Mouse (Mus musculus) liver, embryonic 11.5 days (tissue): ENCODE measurements around the gene Txndc12. TPM values are rescaled to one million over a fixed set of nuclear protein-coding genes. Genes with fewer than 3 reads are reported as not detected.
A peak's percentile ranks its signal among the peaks of the same experiment; 100 is the strongest.

Source experiments
- ATAC-seq: fragments of 200-750 bp; cut with Nextera tagmentation; replicated peaks from 2 replicates; pipeline ENCODE4 v1.8.0; 2017; ENCODE audit warnings: moderate number of reproducible peaks, mild to moderate bottlenecking, moderate TSS enrichment, moderate library complexity; ENCODE audit not compliant: low FRiP score
- DNase-seq: peaks from one replicate; pipeline ENCODE4 v3.0.0-alpha.2; 2017; ENCODE audit warnings: low spot score
- H3K27ac ChIP-seq: fragments of 300-500 bp; sonication (generic); 2 replicates; pipeline ENCODE4 v1.5.1; 2014; ENCODE audit warnings: mild to moderate bottlenecking, low read depth, low read length, control low read depth
- H3K27me3 ChIP-seq: fragments of 300-500 bp; sonication (generic); replicated peaks from 2 replicates; pipeline ENCODE4 v1.6.1; 2014; ENCODE audit warnings: low read length, mixed read lengths; ENCODE audit not compliant: control insufficient read depth, insufficient read depth
- H3K36me3 ChIP-seq: fragments of 300-500 bp; sonication (generic); 2 replicates; pipeline ENCODE4 v1.6.1; 2014; ENCODE audit warnings: mild to moderate bottlenecking, low read length, moderate library complexity, mixed read lengths; ENCODE audit not compliant: control insufficient read depth, insufficient read depth
- H3K4me1 ChIP-seq: fragments of 300-500 bp; sonication (generic); replicated peaks from 2 replicates; pipeline ENCODE4 v1.6.1; 2014; ENCODE audit warnings: low read length, mixed read lengths; ENCODE audit not compliant: control insufficient read depth, insufficient read depth
- H3K4me2 ChIP-seq: fragments of 300-500 bp; sonication (generic); 2 replicates; pipeline ENCODE4 v1.6.1; 2014; ENCODE audit warnings: mild to moderate bottlenecking, control low read depth, moderate library complexity
- H3K4me3 ChIP-seq: fragments of 300-500 bp; sonication (generic); 2 replicates; pipeline ENCODE4 v1.5.1; 2014; ENCODE audit warnings: low read depth, low read length, control low read depth
- H3K9ac ChIP-seq: fragments of 300-500 bp; sonication (generic); 2 replicates; pipeline ENCODE4 v1.6.1; 2014; ENCODE audit warnings: low read depth, low read length, control low read depth
- H3K9me3 ChIP-seq: fragments of 300-500 bp; sonication (generic); 2 replicates; pipeline ENCODE4 v1.6.1; 2016; ENCODE audit warnings: low read length, inconsistent platforms, mixed read lengths; ENCODE audit not compliant: control insufficient read depth
- WGBS: fragments of 180-500 bp; shearing (Covaris S2); extraction: QIAGEN DNeasy Blood & Tissue Kit; methylation state at CpG from one replicate; pipeline ENCODE4 v1.1.7; 2014; 5-methylcytosine and 5-hydroxymethylcytosine counted together
- polyA plus RNA-seq: library from polyadenylated mRNA; unstranded; fragments of >200 nt; fragmentation: Nextera tagmentation; extraction: Ambion mirVana; gene quantifications from 2 replicates; pipeline ENCODE4 v1.2.1, GENCODE M21; 2014

The Txndc12 gene
- polyA plus RNA-seq: 61.9 and 63.8 TPM in 2 replicates

- ATAC-seq (peak; percentile 73), DNase-seq (peak; percentile 85)
- Histone ChIP-seq H3K27ac (peak within 1 kb of the TSS; percentile 93), H3K36me3 (peaks cover 6% of the 10 kb centered on the region; the same call in 1 of the 2 replicates), H3K4me3 (peak within 1 kb of the TSS; percentile 95), H3K4me2 (peak within 1 kb of the TSS; percentile 85), H3K9me3 (no peaks in the 10 kb centered on the region), H3K27me3 (no peaks in the 10 kb centered on the region), H3K9ac (peak within 1 kb of the TSS; percentile 98), H3K4me1 (peaks cover 9% of the 10 kb centered on the region)
- WGBS: under 1% methylated on average over 34 of the region's 34 CpGs
Observed at GRCm38 (mm10) chr4:108834115-108834970, at the start of gene Txndc12. TSS of gene Txndc12 (plus strand) at chr4:108834601.

GRCm38 (mm10) chr4:108789258-108789936 is 45.0 kb upstream of the Txndc12 start:
- ATAC-seq: no peak
- H3K9me3 ChIP-seq: no peaks in the 10 kb centered on the region
- H3K4me2 ChIP-seq: no peak overlapping the region; the same call in 1 of the 2 replicates
- no peak for DNase-seq
- no peaks in the 10 kb centered on the region for H3K27me3 ChIP-seq
- no peaks in the 10 kb centered on the region for H3K4me1 ChIP-seq
- no peaks in the 10 kb centered on the region for H3K36me3 ChIP-seq
- no peak overlapping the region for H3K27ac ChIP-seq
- WGBS: 65% methylated on average over 6 of the region's 6 CpGs
- H3K9ac ChIP-seq: no peak overlapping the region
- H3K4me3 ChIP-seq: no peak overlapping the region

GRCm38 (mm10) chr4:108790507-108790906 is 43.9 kb upstream of the Txndc12 start:
- H3K4me2 ChIP-seq: no peak overlapping the region
- 38% methylated on average over 1 of the region's 1 CpGs for WGBS
- no peak overlapping the region for H3K9ac ChIP-seq
- no peaks in the 10 kb centered on the region for H3K27me3 ChIP-seq
- H3K9me3 ChIP-seq: no peaks in the 10 kb centered on the region
- DNase-seq (no peak), ATAC-seq (no peak)
- no peaks in the 10 kb centered on the region for H3K36me3 ChIP-seq
- H3K27ac ChIP-seq: no peak overlapping the region
- no peak overlapping the region for H3K4me3 ChIP-seq
- H3K4me1 ChIP-seq: no peaks in the 10 kb centered on the region

GRCm38 (mm10) chr4:108793941-108794340 is 40.5 kb upstream of the Txndc12 start:
- DNase-seq: no peak
- H3K27ac ChIP-seq: no peak overlapping the region
- WGBS: 65% methylated on average over 1 of the region's 1 CpGs
- no peaks in the 10 kb centered on the region for H3K9me3 ChIP-seq
- no peak for ATAC-seq
- H3K36me3 ChIP-seq: no peaks in the 10 kb centered on the region
- no peak overlapping the region for H3K4me3 ChIP-seq
- H3K4me2 ChIP-seq: no peak overlapping the region
- H3K9ac ChIP-seq: no peak overlapping the region
- H3K27me3 ChIP-seq: no peaks in the 10 kb centered on the region
- H3K4me1 ChIP-seq: no peaks in the 10 kb centered on the region

GRCm38 (mm10) chr4:108796701-108797100 is 37.7 kb upstream of the Txndc12 start:
- WGBS: 35% methylated on average over 4 of the region's 4 CpGs
- H3K4me1 ChIP-seq: no peaks in the 10 kb centered on the region
- no peak overlapping the region for H3K27ac ChIP-seq
- no peaks in the 10 kb centered on the region for H3K36me3 ChIP-seq
- no peaks in the 10 kb centered on the region for H3K9me3 ChIP-seq
- H3K4me2 ChIP-seq: no peak overlapping the region
- no peaks in the 10 kb centered on the region for H3K27me3 ChIP-seq
- H3K4me3 ChIP-seq: no peak overlapping the region
- DNase-seq (no peak), ATAC-seq (no peak)
- no peak overlapping the region for H3K9ac ChIP-seq

GRCm38 (mm10) chr4:108798083-108798830 is 36.1 kb upstream of the Txndc12 start:
- no peaks in the 10 kb centered on the region for H3K36me3 ChIP-seq
- WGBS: 37% methylated on average over 2 of the region's 2 CpGs

GRCm38 (mm10) chr4:108803535-108803934 is 30.9 kb upstream of the Txndc12 start:
- no peak overlapping the region for H3K4me3 ChIP-seq
- H3K9ac ChIP-seq: no peak overlapping the region
- no peaks in the 10 kb centered on the region for H3K27me3 ChIP-seq
- no peak overlapping the region for H3K27ac ChIP-seq
- H3K4me1 ChIP-seq: no peaks in the 10 kb centered on the region
- 78% methylated on average over 2 of the region's 2 CpGs for WGBS
- ATAC-seq: no peak
- H3K36me3 ChIP-seq: no peaks in the 10 kb centered on the region
- DNase-seq: no peak
- no peak overlapping the region for H3K4me2 ChIP-seq
- no peaks in the 10 kb centered on the region for H3K9me3 ChIP-seq

More at GRCm38 (mm10) chr4:108798083-108798830, 36.1 kb upstream of the Txndc12 start:
- no peak overlapping the region for H3K4me2 ChIP-seq
- H3K27ac ChIP-seq: no peak overlapping the region
- no peak overlapping the region for H3K4me3 ChIP-seq
- H3K9me3 ChIP-seq: no peaks in the 10 kb centered on the region
- no peak overlapping the region for H3K9ac ChIP-seq
- ATAC-seq (no peak; the same call in 1 of the 2 replicates), DNase-seq (no peak)
- H3K4me1 ChIP-seq: no peaks in the 10 kb centered on the region
- no peaks in the 10 kb centered on the region for H3K27me3 ChIP-seq

- Histone ChIP-seq H3K36me3 (no peaks in the 10 kb centered on the region), H3K27me3 (no peaks in the 10 kb centered on the region), H3K4me1 (no peaks in the 10 kb centered on the region), H3K27ac (no peak overlapping the region), H3K9ac (no peak overlapping the region), H3K9me3 (no peaks in the 10 kb centered on the region), H3K4me2 (no peak overlapping the region), H3K4me3 (no peak overlapping the region)
- WGBS: 59% methylated on average over 4 of the region's 4 CpGs
- ATAC-seq: no peak
- DNase-seq: no peak
Observed at GRCm38 (mm10) chr4:108811142-108811541, 23.3 kb upstream of the Txndc12 start.
